Mouse (Mus musculus): ENCODE results near the gene Nedd4.
"Not testable (repeated sequence)": the region's sequence is repeated elsewhere in the genome, so short reads cannot be mapped to it uniquely, and the experiment has no call there.

Gene Nedd4

DNA sequence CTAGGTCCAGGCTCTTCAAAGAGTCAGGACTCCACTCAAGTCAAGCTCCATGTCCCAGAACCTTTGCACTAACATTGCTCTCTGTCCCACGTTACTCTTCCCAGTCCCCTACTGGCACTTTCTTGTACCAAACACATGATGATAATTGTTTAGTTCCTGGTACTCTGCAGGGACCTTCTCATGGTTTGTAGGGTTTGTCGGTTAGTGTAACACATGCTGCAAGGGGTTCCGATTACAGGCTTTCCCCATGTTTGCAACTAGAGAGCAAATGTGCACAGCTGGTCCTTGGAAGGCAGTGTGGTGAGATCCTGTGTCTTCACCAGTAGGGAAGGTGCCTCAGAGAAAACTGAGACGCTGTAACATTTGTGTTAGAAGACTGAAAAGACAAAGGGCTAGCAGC, 8.6 kb upstream of the Nedd4 start:
- DNase-seq: no peak

DNA sequence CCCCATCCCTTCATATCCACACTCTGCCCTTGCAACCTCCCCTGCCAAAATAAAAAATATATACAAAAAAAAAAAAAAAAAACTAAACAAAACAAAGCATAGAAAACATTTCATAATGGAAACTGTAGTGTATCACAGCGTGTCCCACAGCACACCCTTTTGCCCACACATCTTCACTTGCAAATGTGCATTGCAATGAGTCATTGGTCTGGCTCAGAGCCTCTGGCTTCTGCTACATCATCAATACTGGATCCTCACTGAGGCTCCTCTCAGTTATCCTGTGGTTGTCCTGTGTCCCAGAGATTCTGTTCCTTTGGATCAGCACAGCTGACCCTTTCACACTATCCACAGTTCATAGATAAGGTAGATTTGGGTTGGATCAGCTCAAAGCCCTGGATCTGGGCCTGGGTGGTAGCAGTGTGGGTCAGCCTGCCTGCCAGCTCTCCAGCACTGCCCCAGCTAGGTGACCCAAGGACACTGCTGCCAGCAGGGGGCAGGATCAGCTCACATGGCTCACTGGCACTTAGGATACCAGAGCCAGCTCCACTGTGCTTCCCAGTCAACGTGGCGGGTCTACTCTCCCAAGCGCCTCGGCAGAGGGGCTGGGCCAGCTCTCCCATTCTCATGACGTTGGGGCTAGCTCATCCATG, 7.4 kb upstream of the Nedd4 start:
- peak; percentile 77 for DNase-seq

DNA sequence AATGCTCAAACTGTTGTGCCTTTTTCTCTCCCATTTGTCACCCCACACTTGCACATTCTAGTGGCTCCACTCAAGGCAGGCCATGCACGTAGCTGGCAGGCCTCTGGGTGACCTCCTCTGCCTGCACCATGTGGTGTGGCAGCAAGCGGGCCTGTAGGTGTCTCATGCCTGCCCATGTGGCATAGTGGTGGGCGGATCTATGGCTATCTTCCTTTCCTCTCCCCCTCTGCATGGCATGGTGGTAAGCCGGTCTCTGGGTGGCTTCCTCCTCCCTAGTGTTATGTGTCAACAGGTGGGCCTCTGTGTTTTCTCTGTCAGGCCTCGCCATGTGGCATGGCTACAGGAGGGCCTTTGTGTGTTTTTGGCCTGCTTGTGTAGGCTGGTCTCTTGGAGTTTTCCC, 6.5 kb upstream of the Nedd4 start:
- DNase-seq: no peak

DNA sequence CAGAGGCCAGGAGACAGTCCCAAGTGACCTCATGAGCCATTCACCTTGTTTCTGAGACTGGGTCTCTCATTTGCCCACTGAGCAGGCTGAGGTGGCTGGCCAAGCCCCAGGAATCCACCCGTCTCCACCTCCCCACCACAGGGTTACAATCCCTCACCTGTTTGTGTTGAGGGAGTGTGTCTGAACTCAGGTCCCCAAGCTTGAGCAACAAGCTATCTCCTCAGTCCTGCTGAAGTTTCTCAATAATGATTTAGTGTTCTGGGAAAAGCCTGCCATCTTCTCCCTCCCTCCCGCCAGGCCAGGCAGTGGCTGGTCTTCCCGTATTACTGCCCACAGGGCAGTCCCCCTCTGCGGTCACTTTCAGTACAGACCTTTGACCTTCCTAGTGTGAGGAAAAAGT, 5.7 kb upstream of the Nedd4 start:
- no peak for DNase-seq

DNA sequence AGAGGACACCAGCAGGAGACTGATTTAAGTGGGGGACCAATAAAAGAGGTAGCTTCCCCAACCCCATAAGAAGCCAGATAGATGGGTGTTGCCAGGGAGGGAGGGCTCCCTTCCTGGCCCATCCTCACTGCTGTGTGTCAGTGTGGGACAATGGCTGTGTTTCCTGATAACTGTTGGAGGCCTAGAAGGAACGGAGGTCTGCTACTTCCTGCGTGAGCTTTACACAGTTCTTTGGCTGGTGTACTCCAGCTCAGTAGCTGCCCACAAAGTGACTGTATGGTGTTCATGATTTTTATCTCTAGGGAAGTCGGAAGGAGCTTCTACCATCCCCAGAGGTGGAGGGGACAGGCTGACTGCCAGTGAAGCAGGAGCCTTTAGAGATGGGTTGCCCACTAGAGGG, 5.2 kb upstream of the Nedd4 start:
- no peak for DNase-seq

DNA sequence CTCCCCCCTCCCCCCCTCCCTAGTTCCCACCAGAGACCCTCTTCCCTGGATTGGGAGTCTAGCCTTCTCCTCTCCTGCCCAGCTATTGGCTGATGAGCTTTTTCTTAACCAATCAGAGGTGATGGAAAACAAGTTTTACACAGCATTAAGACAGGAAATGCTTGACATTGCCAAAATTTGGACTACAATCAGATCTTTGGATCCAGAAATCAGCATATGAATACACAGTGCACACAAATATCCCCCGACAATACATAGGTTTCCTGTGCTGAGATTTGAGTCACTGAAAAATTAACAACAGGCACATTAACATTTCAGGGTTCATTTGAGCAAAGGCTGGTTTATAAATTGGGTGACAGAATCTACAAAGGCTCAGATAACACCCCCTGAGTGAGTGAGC, 4.5 kb upstream of the Nedd4 start:
- no peak for DNase-seq

DNA sequence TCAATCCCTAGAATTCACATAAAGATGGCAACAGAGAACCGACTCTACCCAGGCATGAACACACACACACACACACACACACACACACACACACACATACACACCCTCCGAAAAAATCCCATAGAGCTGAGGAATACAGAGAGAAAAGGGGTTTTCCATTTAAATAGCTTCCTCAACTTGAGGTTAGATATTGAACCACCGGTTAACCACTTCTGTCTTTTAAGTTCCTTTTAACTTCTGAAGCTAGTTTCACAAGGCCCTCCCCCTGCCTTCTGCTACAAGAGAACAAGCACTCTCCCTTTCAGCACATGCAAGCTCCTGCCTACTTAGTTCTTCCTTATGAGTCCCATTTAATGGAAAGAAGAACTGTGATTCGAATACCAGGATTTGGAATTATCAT, 2.0 kb upstream of the Nedd4 start:
- DNase-seq: no peak

DNA sequence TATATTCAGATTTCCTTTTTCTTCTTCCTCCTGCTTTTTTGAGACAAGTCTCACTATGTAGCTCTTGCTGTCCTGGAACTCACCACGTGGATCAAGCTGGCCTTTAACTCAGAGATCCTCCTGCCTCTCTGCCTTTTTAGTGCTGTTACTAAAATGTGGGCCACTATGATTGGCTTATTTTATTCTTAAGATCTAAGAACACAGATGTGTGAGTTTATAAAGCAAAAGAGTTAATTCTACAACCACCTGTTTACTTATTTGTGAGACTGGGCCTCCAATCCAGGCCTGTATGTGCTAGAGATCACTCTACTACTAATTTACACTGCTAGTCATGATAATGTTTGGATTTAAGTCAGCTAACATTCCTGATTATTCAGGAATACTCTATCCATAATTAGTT, 1.2 kb upstream of the Nedd4 start:
- DNase-seq: no peak

DNA sequence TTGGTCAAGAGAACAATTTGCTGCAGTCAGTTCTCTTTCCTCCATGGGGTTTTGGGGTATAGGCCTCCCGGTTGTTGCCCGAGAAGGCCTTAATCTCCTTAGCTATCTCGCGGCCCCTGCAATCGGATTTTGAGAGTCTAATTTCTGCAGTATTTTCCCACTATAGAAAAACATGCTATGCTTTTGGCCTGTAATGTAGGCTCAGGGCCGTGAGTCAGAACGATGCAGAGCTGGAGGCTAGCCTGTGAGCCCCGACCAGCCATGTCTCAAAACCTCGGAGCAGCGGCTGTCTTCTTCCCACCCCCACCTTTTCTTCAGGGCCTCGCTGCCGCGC, 618 bp upstream of the Nedd4 start:
- DNase-seq: no peak

DNA sequence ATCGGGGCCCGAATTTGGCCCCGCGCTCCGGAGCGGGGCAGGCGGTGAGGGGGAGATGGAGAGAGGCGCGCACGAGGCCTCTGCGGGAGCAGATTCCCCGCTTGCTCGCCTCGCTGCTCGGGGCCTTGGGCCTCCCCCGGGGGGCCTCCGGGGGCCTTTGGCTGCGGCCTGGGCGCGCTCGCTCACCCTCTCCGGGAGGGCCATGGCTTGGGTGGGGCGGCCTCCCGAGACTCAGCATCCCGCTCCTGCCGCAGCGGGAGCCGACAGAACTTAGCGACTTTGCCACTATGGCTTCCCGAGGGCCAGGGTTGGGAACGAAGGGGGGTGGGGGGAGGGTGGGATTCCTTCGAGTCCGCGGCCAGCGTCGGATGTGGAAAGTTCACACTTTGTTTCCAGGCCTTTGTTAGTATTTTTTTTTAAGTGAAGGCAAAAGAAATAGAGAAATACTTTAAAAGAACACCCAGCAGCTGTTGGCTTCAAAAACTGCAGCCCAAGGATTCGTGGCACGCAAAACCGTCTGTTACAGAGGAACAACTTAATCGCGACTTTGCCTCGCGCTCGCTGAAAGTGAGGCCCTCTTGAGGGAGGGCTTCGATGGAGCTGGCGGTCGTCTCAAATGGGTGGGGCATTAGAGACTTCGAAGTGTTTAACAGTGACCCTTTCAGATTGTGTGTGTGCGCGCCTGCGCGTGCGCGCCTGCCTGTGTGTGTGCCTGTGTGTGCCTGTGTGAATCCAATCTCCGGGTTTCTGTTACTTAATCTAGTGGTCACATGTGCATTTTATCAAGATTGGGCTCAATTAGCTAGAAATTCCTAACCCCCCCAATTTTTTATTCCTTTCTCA, 766 bp downstream of the Nedd4 start:
- DNase-seq: peak; percentile 90

DNA sequence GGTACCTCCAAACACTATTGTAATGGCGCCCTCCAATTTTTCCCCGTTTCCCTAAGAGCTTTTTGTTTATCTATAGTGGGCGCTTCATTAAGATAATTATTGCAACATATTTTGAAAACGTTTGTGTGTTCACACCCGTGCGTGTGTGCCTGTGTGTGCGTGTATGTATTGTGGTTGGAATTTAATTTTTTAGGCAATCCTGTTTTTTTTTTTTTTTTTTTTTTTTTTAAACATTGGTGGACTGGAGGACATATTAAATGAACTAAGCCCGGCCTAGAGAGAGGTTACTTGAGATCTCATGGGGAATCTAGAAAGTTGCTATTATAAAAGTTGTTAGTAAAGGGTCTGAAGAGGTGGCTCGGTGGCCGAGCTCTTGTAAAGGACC, 1.4 kb downstream of the Nedd4 start:
- DNase-seq: no peak

DNA sequence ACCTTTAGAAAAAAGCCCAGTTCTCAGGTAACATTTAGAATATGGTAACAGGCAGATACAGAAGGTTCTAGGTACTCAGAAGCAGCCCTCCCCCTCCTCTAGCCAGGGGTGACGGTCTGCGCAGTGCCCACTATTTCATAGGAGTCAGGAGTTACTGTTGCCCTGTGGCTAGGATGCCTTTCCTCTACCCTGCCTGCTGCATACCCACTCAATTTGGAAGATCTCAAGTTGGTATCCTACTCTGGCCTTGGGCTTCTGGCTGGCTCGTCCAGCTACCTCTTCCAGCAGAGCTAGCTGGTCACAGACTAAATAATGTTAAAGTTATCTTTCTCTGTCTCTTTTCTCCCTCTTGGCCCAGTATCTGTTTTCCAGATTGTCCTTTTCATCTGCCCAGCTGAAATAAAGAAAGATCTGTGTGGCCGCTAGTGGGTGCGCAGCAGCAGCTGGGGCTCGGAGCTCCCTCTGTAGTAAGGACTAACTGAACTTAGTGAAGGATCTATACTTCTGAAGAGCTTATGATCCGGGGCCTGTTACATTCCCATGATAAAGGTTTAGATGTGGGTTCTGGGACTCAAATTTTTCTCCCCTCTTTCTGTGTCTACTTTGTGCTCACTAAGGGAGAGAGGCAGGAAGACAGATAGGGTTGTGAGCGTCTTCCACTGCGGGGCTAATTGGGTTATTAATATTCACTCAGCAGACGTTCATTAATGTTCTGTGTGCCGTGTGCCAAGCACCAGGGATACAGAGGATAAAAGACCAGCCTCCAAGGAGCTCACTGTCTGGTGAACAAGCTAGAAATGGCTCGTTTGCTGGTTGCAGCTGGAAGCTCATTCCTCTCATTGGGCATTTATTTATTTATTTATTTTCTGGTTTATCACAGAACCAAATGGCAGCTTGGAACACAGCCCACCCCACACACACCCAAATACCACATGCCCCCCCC, 2.5 kb downstream of the Nedd4 start:
- peak; percentile 53 for DNase-seq

DNA sequence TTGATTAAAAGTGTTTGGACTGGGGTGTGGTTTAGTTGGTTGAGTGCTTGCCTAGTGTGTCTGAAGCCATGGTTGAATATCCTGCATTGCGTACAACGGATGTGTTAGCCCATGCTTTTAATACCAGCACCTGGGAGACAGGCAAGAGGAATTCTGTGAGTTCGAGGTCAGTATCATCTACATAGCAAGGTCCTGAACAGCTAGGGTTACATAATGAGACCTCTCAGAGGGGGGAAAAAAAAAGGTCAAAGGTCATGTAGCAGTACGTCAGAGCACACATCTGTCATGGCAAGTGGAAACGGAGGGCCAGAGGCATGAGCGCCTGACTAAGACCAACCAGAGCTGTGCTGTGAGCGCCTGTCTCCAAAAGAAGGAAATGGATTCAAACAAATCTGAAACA, 3.4 kb downstream of the Nedd4 start:
- DNase-seq: peak; percentile 31

DNA sequence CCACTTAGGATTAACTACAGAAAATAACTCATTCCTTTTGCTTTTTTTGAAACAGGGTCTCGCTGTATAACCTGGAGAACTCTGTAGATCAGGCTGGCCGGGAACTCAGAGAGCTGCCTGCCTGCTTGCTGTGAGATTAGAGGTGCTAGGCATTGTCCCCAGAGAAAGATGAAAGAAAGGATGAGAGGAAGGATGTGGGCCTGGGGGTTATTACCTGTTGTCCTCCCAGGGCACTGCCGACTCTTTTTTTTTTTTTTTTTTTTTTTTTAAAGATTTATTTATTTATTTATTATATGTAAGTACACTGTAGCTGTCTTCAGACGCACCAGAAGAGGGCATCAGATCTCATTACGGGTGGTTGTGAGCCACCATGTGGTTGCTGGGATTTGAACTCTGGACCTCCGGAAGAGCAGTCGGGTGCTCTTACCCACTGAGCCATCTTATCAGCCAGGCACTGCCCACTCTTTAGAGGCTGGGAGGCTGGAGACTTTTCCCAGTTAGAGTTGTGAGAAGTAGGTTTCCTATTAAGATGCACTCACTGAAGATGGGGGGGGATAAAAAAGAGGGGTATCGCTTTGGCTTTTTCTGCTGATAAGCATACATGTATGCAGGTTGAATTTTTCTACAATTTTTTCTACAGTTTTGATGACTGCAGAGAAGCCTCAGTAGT, 4.3 kb downstream of the Nedd4 start:
- DNase-seq: not testable (repeated sequence)

DNA sequence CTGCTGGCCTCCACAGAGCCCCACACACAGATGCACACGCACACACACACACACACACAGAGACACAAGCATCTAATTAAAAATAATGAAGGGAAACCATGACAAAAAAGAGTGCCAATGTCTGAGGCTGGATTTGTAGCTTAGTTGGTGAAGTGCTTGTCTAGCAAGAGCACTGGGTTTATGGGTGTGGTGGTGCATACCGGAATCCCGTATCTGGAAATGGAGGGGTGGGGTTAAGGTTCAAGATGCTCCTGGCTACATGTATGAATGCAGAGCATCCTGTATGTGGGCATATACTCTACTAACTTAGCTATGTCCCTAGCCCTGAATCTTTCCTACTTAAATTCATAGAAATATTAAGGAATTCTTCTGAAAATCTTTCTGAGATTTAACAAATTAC, 5.0 kb downstream of the Nedd4 start:
- peak; percentile 14 for DNase-seq

DNA sequence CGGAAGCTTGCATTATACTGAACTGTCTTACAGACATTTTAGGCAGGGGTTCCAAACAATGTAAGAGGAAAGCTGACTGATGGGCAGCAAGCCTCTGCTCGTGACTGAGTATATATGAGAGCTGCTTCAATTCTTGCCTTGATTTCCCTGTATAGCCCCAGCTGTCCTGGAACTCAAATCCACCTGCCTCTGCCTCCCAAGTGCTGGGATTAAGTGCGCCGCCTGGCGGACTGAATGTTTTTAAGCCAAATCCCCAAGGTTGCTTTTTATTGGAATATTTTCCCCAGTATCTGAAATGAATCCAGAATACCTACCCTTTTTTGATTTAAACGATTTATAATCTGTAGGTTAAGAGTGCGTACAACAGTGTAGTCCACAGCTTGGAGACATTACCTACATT, 7.2 kb downstream of the Nedd4 start:
- no peak for DNase-seq

DNA sequence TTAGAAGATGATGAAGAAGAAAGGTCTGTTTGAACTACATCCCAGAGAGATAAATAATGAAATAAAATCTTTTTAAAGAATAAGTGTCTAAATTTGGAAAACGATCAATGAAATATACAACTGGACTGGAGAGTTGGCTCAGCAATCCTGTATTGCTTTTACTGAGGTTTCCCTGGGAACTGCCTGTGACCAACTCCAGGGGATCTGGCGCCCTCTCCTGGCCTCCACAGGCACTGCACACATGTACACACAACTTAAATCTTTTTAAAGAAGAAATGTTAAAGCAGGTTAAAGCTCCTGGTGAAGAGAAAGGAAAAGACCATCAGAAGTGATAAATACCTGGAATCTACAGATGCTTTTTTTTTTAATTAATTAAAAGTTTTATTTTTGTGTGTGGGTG, 10.2 kb downstream of the Nedd4 start:
- peak; percentile 79 for DNase-seq

DNA sequence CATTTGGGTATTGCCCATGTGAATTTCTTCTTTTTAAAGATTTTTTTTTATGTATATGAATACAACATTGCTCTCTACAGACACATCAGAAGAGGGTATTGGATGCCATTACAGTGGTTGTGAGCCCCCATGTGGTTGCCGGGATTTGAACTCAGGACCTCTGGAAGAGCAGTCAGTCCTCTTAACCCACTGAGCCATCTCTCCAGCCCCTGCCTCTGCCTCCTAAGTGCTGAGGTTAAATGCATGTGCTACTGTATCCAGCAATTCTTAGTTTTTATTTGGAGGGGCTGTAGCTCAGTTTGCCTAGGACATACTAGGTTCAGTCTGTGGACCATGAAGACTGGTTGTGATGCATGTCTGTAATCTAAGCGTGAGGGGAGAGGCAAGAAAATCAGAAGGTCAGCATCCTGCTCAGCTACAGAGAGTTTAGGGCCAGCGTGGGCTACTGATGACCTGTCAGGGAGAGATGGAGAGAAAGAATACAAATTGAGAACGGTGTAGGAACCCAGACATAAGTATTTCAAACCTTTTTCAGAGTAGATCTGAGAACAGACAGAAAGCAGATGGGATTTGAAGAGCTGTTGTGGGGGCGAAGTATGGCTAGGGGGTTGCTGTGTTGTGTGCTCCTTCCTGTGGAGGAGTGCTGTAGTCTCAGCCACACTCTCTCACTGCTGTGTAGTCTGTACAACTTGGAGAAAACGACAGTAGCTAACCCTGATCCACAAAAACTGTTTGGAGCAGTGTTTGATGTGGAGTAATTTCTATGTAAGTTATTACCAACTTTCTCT, 13.0 kb downstream of the Nedd4 start:
- no peak for DNase-seq

DNA sequence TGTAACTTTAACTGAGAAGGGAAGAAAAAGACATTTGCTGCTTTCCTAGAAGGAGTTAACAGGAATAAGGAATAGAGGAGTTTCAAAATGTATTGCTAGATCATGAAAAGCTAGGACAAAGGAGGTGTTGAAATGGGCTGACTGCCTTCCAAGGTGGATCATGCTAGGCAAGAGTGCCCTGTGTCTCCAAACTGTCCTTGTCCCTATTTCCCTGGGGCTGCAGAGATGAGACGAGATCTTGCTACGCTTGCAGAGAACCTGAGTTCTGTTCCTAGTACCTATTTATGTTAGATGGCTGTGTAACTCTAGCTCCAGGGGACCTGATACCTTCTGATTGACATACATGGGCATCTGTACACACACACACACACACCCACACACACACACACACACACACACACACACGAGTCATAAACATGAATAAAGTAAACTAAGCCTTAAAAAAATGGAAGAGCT, 13.6 kb downstream of the Nedd4 start:
- no peak for DNase-seq

DNA sequence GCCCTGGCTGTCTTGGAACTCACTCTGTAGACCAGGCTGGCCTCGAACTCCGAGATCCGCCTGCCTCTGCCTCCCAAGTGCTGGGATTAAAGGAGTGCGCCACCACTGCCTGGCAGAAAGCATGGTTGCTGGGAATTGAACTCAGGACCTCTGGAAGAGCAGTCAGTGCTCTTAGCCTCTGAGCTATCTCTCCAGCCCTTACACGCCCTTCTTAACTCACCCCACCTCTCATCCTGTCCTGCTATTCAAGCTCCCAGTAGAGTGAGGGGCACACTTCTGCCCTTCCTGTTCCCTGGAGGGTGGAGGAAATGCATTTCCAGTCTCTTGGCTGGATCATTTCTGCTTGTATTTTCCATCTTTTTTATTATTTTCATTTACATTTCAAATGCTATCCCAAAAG, 15.5 kb downstream of the Nedd4 start:
- DNase-seq: no peak

DNA sequence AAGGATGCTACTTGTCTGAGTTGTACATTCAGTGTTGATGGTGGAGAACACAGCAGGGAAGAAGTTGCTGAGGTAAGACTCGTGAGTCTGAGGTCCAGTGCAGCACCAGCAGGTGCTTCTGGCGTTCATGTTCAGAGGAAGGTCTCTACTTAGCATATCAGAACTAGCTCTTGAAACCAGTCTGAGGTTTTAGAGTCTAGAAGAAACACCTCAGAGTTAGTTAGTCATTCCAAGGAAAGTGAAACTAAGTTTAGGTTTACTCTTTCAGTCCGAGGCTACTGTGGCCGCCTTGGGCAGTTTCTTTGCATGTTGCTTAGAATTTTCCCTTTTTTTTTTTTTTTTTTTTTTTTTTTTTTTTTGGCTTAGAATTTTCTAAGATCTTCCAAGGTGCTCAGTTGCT, 16.6 kb downstream of the Nedd4 start:
- DNase-seq: no peak

DNA sequence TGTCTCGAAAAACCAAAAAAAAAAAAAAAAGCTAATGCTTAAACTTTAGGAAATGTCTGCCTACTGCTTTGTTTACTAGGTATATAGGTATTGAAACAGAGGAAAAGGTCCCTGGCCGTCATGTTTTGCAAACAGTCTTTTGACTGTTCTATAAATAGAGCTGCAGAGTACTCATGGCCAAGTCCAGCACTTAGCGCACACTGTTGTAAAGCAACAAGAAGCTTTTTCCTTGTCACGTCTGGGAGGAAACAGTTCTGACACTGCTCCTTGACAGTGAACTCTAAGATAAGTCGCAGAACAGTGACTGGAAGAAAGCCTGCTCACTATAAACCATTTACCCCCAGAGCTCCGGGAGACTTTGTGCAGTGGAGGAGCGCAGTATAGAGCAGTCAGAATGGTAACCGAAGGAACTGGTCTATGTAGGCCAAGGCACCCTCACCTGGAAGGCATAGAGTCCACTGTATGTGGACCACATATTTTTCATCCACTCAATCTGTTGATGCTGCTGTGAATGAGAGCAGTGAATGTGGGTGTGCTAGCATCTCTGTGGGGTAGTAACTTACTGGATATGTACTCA, 19.6 kb downstream of the Nedd4 start:
- no peak for DNase-seq

All from retina, postnatal 1 day (tissue).